Mouse (Mus musculus) kidney, adult 10 weeks (tissue): ENCODE measurements around the gene Mum1l1. TPM values are rescaled to one million over a fixed set of nuclear protein-coding genes. Genes with fewer than 3 reads are reported as not detected.

ENCODE experiments used
- polyA plus RNA-seq: library from polyadenylated mRNA; stranded (reverse); fragments of 350-450 nt; fragmentation: Illumina TruSeq; extraction: RNeasy Lipid Tissue Mini Kit (QIAGEN cat#74804); gene quantifications from one replicate; pipeline ENCODE4 v1.2.3, GENCODE M21; 2014; ENCODE audit warnings: low read depth, low replicate concordance

Gene Mum1l1
- 12.2 TPM for polyA plus RNA-seq

DNA sequence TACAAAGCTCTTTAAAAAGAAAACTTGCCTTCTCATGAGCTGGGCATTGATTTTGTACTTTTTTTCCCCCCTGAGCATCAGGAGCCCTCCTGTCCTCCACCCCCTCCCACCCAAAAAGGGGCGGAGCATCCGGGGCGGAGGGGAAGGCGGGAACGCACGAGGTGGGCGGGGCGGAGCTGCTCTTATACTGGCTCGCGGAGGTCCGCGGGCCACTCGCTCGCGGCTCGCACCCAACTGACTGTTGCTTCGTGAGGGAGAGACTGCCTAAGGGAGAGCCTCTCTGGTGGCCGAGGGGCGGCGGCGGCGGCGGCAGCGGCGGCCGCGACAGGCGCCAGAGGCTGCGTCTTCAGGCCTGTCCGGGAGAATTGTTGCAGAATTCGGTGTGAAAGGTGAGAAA is at the start of gene Mum1l1:
Gene Mum1l1 (plus strand): TSS at position 214 of the 397 bp plus-strand sequence.

DNA sequence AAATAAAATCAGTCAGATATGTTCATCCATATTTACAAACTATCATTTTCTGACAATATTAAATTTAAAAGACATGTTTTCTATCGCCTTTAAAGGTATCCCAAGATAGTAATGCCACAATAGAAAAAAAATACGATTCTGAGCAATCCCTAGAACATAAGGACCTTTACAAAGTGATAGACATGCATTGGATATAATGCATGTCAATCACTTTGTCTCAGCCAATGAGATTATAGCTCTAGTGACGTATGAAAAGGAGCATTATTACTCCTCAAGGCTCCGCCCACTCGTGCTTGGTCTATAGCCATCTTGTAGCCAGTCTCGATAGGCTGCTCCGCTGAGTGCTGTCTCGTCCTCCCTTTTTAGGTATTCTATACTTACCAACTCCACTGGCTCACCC is 30.9 kb upstream of the Mum1l1 start, which contains the start of gene 4933428M09Rik:
Gene 4933428M09Rik (plus strand): TSS at position 301 of the 400 bp plus-strand sequence.

Other genes with a start within 250 kb of the Mum1l1 start
- gene Serpina7, start 124.8 kb upstream of the Mum1l1 start, polyA plus RNA-seq = 0.53 TPM
- not detected for gene 4930513O06Rik, start 123.8 kb upstream of the Mum1l1 start, polyA plus RNA-seq
- not detected for gene 4933428M09Rik, start 30.8 kb upstream of the Mum1l1 start, polyA plus RNA-seq
- not detected for gene Trap1a, start 123.6 kb downstream of the Mum1l1 start, polyA plus RNA-seq